Mouse (Mus musculus): ENCODE measurements around the gene Rin2.

The Rin2 gene

DNA sequence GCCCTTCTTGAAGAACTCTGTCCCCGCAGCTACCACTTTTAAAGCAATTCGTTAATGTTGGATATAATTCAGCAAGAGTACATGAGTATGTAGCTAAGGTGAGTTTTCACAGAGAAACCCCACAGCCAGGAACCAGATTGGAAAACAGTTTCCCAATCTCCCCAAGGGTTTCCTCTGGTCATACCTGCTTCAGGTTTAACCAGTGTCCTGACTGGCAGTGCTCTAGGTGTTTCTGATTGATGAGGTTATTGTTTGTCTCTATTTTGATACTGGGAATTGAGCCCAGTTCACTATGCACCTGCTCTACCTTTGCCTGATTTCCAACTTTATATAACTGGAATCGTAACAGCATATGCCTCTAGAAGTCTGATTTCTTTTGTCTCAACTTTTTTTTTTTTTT, 153.6 kb downstream of the Rin2 start:
- CTCF ChIA-PET: no interaction called here

DNA sequence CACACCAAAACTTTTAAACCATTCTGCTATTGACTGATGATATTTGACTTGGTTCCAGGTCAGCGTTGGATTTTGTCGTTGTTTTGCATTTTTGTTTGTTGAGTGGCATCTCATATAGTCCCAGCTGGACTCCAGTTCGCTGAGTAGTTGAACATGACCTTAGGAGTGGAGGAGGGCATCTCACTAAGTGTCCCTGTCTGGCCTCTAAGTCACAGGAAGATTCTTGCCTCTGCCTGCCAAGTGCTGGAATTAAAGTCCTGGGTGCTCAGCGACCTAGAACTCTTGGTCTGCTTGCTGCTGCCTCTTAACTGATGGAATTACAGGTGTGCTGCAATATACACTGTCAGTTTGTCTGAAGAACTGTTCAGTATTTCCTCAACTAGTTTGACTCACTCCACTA, 154.2 kb downstream of the Rin2 start:
- CTCF ChIA-PET: no interaction called here

DNA sequence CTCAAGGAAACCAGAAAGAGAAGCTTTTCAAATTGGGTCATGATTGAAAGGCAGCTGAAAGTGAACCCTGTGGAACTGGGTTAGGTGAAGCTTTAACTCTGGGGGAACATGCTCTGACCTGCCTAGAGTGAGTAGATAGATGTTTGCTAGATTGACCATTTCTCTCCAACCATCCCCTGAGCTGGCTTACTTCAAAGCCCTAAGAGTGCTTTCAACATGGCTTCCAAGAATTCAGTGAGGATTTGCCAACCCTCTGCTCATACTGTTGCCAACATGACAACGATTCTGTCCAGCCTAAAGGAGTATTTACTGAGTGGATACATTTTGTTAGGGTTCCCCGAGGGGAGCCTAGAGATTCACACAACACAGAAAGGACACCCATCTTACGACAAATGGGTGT, 155.4 kb downstream of the Rin2 start:
- CTCF ChIA-PET: interaction anchor here (0.6 kb wide), 1 partner anchor 28 kb away, joined by 3 read pairs; no protein-coding TSS in a partner anchor

DNA sequence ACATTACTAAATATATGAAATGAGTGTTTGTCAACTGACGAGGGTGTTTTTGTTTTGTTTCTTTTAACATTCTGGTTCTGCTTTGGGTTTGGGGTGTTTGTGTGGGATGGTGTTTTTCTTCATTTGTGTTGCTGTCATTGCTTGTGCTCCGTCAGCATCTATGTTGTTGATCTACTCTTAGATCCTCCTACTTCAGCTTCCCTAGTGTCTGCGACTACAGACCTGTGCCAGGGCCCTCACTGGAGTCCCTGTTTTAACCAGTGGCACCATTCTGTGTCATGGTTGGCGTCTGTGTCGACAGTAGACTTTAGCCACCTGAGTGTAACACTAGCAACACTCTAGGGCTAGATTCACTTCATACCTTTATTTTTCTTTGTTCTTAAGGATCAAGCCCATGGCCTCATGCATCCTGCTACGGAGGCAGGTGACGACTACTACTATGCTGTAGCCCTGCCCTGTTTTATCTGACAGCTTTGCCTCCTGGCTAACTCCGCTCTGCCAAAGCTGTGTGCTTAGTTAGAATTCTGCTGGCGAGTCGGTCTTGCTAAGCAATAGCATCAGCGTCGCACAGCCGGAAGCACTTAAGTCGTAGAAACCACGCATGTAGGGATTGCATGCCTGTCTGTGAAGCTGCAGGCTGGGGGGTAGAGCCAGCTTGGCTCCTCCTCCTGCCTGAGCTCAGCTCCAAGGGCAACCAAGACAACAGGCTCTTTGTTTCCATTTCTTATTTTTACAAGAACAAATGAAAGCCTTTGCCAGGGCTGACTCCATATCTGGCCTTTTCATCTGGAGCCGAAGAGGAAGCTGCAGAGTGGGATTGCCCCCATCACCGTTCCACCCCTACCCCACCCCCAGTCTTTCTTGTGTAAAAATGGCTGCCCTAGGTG, 157.2 kb downstream of the Rin2 start:
- CTCF ChIA-PET: no interaction called here

DNA sequence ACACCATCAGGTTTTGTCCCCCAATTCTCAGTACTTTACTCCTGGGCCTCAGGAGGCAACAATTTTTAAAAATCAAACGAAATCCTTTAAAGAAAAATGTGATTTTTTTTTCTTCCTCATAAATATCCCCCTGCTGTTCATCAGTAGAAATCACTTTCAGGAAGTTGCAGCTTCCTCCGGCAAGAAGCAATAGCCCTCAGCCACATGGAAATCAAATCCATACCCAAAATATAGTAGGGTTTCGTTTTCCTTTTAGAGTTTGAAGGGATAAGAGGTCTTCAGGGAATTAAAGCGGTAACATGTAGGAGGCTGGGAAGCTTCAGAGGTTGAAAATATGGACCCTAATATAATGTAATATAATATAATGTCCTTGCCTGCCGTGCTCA, 157.8 kb downstream of the Rin2 start:
- CTCF ChIA-PET: no interaction called here

DNA sequence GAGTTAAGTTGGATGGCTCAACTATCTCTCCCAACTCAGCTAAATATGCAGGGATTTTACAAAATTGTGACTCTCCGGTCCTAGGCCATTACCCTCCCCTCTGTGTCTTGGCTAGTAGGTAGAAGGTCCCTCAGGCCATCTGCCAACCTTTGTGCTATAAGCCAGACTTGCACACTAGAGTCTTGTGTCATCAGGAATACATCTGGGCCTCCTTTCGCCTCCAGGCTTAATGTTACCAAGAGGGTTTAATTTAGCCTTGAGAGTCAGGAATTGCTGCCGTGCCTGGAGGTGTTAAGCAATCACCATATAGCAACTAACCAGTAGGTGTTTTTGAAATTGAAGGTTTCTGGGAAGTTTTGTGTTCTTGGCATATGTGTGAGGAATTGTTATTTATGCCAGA, 158.3 kb downstream of the Rin2 start:
- CTCF ChIA-PET: no interaction called here

DNA sequence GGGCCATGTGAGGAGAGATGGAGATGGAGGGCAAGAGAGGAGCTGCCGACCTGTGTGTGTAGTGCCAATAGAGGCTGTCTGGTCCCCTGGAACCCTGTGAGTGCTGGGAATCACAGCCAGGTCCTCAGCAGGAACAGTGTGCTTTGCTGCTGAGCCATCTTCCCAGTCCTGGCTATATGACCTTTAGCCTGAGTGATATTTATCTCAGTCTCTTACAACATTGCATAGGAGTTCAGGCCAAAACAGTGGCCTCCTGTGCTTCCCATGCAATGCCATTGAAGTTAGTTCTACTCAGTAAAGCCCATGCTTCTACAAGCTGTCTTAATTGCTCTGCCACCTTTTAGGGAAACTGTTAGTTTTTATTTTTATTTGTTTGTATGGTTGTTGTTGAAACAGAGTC, 160.9 kb downstream of the Rin2 start:
- CTCF ChIA-PET: no interaction called here

DNA sequence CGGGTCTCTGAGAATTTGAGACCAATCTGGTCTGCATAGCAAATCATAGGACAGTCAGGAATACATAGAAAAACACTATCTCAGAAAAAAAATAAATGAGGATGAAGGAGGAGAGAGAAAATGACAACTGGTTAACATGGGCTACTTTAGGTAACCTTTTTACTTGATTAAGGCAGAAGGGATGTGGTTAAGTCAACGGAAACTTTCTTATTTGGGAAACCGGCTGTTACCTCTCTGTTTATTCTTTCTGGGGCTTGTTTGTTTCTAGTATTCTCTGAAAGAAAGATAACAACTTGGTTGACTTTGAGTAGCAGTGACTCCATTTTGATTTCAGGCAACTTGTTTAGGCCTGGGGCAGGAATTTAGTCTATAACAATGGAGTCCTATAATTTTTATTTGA, 163.7 kb downstream of the Rin2 start:
- CTCF ChIA-PET: no interaction called here

DNA sequence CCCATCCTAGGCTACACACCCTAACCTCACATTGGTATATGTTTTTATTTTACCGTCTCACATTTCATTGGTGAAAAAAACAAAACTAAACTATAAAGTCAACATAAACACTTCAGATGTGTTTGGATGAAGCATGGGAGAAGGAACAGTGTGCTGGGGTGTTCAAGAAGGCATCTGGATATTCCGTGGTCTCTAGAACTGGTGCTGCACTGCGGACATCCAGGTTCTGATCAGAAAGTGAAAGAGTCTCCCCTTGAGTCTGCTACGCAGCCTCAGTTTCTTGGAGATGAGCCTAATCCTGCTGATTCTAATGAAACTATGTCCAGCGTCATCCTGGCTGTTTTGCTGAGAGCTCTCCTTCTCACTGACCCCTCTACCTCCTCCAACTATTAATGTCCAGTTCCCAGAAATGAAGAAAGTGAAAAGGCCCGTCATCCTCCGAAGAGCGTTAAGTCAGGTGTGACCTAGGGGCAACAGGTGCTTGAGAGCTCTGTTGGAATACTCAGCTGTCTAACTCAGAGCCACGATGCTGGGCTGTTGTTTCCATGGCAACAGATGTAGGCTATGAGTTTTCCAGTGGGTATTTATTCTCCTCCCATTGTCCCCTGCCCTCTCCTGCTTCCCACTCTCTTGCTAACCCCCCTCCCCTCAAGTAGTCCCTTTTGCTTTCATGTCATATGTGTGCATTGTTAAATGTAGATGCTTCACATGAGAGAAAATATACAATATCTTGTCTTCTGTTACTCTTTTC, 164.7 kb downstream of the Rin2 start:
- CTCF ChIA-PET: no interaction called here

DNA sequence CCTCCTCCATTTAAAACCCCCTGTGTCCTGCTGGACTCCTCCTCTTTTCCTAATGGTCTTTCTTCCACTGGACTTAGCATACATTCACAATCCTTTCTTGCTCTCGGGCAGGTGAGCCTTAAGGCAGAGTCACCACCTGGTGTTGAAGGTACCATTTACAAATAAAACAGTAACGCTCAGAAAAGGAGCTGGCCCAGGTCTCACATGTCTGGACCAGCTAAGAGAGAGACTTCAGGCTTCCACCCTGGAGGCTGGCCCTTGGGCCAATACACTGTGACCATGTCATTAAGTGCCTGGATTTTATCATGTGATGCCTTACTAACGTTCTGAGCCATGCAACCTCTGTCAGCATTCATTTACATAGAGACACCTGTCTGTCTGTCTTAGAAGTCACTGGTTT, 165.3 kb downstream of the Rin2 start:
- CTCF ChIA-PET: no interaction called here

DNA sequence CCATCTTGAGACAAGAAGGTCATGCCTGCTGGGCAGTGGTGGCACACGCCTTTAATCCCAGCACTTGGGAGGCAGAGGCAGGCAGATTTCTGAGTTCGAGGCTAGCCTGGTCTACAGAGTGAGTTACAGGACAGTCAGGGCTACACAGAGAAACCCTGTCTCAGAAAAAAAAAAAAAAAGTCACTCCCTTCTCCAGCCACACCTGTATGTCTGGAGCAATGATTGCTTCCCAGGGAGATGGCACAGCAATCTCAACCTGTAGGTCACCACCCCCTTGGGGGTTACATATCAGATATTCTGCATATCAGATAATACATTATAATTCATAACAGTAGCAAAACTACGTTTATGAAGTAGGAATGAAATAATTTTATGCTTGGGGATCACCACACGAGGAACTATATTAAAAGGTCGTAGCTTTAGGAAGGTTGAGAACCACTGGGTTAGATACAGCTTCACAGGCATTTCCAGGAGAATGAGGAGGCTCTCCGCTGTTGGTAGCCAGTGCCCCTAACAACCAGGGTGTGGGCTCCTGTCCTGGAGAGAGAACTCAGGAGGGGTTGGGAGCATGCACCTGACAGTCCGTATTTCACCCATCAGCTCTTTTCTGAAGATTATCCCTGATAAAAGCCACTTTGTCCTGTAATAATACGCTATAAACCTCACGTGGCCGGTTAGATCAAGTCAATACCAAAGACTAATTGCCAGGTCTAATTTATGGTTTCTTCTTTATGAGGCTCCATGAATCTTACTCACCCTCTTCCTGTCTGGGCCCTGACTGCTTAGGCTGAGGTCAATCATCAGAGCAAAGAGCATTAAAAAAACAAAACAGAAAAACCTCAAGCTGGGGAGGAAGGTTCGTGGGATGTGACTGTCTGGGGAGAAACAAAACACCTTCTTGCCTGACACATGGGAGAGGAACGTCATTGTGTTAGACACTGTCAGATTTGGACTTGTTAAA, 166.2 kb downstream of the Rin2 start:
- CTCF ChIA-PET: no interaction called here

DNA sequence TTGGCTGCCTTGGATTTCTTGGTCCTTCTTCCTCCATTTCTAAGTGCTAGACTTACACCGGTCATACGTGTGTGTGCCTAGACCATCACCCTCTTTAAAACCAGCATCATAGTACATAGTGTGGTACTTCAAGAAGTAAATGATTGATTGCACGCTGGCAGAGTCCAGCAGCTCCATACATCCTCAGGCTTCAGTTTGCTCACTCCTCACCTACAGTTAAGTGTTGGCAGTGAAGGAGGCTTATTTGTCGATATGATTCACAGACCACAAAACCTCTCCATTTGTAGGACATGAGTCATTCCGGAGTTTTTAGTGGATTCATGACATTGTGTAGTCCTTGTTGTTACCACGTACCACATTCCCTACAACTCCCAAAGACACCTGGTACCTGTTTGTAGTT, 168.3 kb downstream of the Rin2 start:
- CTCF ChIA-PET: no interaction called here

DNA sequence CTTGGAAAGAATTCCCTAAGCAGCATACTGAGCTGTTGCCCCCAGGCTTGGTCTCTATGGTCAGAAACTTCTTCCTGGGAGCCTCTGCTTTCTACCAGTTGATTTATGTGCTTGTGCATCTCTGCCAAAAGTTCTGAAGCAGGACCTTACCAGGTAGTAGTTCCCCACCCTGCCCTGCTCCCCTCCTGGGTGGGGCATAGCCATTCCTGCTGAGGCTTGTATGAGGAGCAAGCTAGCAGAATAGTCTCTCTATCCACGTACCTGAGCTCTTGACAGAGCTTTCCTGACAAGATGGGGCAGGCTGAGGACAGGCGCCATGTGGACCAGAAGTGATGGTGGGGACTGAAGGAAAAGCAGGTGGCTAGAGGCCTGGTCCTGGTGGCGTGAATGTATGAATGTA, 171.6 kb downstream of the Rin2 start:
- CTCF ChIA-PET: no interaction called here

DNA sequence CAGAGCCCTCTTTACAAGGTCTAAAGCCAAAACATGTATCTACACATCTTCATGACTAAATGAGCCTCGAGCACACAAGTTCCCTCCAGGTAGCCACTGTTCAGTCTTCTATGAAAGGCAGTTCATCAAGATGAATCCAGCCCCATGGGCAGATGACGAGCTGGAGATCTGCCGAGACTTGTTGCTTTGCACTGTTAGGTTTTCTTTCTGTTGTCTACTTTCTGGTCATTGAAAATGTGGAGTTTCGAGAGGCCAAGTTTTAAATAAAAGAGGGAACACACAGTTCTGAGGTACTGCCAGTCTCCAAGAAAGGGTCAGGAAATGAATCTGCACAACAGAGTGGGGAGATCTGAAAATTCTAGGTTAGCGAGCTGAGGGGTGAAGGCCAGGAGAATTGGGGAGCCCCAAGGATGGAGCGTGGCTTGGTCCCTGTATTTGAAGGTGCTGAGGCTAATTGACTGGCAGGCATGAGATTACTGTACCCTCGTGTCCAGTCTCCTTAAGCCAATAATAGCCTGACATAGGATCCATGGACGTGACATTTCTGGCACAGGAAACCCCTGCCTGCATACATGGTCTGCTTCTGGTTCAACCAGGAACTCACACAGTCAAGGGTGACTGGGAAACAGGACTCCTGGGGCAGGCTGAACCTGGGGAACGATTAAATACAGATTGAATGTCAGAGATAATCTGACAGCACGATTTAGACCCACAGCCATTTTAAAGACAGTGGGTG, 174.3 kb downstream of the Rin2 start:
- CTCF ChIA-PET: no interaction called here

DNA sequence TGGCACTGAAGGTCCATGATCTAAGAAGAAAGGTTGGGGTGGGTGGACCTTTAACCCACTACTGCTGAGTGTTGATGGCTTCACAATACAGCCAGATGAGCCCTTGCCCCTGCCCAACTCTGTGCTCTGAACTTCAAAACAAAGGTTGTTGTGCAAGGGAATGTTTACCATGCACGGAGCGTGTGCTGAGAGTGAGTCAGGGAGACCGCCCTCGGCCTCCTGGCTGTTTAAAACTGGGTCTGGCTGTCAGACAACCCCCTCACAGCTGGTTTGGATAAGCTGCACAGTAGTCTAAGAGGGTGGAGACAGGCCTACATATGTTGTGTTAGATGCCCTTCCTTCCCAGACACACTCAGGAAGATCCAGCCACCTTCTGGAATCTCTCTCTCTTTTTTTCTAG, 175.8 kb downstream of the Rin2 start:
- CTCF ChIA-PET: no interaction called here

DNA sequence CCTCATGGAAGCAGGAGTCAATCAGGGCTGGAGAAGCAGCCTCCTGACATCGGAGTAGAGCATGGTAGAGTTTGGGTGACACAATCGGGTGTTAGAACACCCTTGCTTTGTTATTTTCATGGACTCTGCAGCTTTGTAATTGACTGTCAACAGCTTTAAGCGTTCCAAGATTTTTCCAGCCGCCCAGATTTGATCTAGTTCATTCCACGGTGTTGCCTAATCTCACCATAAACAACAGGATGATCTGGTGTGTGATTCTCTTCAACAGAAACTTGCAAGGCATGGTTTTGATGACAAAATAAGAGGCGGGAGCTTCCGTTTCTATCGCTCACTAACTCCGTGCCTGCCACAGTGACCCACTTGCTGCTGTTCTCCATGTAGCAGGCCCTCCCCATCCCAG, 180.8 kb downstream of the Rin2 start:
- CTCF ChIA-PET: no interaction called here

DNA sequence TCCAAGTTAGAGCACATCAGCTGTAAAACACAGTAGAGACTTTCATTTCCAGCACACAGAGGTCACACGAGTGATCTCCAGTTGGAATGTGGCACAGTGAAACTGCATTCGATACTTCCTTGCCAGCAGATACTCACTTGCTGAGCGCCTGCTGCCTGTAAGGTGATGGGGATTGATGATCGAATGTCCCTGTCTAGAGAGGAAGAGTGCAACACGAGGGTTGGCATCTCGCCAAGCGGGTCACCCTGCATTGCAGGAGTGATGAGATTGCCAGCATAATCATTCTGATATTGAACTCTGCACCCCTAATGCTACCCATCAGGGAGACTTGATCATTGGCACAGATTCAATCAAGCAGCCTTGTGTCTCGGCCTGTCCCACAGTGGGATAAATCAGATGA, 182.8 kb downstream of the Rin2 start:
- CTCF ChIA-PET: no interaction called here

DNA sequence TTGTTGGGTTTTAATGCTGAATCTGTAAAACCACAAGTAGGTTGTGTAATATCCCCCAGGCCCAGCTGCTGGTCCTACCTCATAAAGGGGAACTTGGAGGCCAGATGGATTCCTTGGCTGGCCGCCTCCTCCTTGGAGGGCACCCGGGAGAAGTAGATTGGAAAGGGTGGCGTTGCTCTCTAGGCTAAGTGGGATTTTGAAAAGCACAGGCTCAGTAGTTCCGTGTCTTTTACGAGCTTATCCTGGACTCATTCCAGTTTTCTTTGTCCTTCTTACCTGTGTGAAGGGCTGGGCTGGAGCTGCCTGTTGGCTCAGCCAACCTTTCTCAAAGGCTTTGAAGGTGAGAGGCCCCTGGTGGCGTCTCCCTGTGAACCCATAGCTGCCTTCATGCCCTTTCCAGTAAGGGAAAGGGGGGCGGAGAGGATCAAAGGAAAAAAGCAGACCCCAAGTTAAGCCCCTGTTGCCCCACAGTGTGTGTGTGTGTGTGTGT, 184.5 kb downstream of the Rin2 start:
- CTCF ChIA-PET: no interaction called here

DNA sequence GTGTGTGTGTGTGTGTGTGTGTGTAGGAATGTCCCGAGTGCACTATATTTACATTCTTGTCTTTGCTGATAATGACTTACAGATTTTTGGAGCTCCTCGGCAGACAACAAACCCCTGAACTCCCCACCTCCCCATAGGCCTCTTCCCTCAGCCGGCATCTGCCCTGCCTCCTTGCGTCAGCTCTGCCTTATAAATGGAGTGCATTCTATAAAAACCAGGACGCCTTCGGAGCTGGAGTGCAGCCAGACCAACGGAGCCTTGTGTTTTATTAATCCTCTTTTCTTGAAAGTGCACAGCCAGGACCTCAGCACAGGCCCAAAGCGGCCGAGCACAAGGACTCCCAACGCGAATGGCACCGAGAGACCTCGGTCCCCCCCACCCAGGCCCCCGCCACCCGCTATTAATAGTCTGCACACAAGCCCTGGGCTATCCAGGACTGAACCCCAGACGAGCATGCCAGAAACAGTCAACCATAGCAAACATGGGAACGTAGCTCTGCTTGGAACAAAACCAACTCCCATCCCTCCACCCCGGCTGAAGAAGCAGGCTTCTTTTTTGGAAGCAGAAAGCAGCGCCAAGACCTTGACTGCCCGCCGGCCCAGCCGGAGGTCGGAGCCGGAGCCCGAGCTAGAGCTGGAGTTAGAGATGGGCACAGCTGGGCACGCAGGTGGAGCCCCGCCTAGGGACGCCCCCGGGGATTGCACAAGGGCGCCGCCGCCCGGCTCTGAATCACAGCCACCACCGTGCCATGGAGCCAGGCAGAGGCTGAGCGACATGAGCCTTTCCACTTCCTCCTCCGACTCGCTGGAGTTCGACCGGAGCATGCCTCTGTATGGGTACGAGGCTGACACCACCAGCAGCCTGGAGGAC, 185.2 kb downstream of the Rin2 start:
- CTCF ChIA-PET: no interaction called here

Measured in spleen, embryonic (tissue).